Comparison of ENCODE assay signal across 10 mouse cellular contexts in genomic region chr1:63367697-63368376, GRCm38 (mm10).
DNase-seq lines count a peak whose midpoint lies in the region; ATAC-seq and TF ChIP-seq lines count a peak whose summit lies in the region.
"Had no signal": no experiment of that assay in that cellular context is flagged by ENCODE, and none has a peak within 500 bp of the region (broad histone marks: within the 10 kb centered on the region; RNA-seq: fewer than 3 reads in every experiment).

No protein-coding gene starts in this region.

- no peaks in the 10 kb centered on the region for H3K9me3 ChIP-seq in forebrain, embryonic 13.5 days (replicated peaks)
- no peaks in the 10 kb centered on the region for H3K9me3 ChIP-seq in midbrain, postnatal 0 days (ENCODE audit: low read length)
- H3K9me3 ChIP-seq: embryonic facial prominence, embryonic 12.5 days had no signal

- peaks cover 8% of the 10 kb centered on the region for H3K4me1 ChIP-seq in forebrain, embryonic 13.5 days
- H3K4me1 ChIP-seq in midbrain, postnatal 0 days (ENCODE audit: insufficient read depth, low read length): no peaks in the 10 kb centered on the region
- H3K4me1 ChIP-seq: embryonic facial prominence, embryonic 12.5 days had no signal

- TF ChIP-seq CTCF in brain, embryonic 14.5 days (IDR thresholded peaks at IDR 0.05; ENCODE audit: borderline replicate concordance, extremely low read depth, insufficient read depth, insufficient read length): no peak
- no peak for TF ChIP-seq CTCF in midbrain, postnatal 0 days (IDR thresholded peaks at IDR 0.05)

- H3K4me3 ChIP-seq in forebrain, embryonic 13.5 days: no peak overlapping the region
- H3K4me3 ChIP-seq in midbrain, postnatal 0 days (ENCODE audit: low read depth, low read length): no peak overlapping the region
- H3K4me3 ChIP-seq: embryonic facial prominence, embryonic 12.5 days had no signal

- H3K36me3 ChIP-seq in forebrain, embryonic 13.5 days (ENCODE audit: poor library complexity, severe bottlenecking): no peaks in the 10 kb centered on the region
- H3K36me3 ChIP-seq in midbrain, postnatal 0 days (ENCODE audit: insufficient read depth, low read length): no peaks in the 10 kb centered on the region
- H3K36me3 ChIP-seq: embryonic facial prominence, embryonic 12.5 days had no signal

- peak; percentile 87 for ATAC-seq in forebrain, embryonic 13.5 days
- ATAC-seq in midbrain, postnatal 0 days (ENCODE audit: low FRiP score): peak; percentile 89

- peak overlapping the region; percentile 49 for H3K27ac ChIP-seq in forebrain, embryonic 13.5 days
- peak overlapping the region; percentile 63 for H3K27ac ChIP-seq in midbrain, postnatal 0 days (ENCODE audit: low read depth, low read length)
- H3K27ac ChIP-seq: embryonic facial prominence, embryonic 12.5 days had no signal

- peak; percentile 95 for DNase-seq in brain, embryonic 14.5 days (ENCODE audit: low read depth)
- DNase-seq in layer of hippocampus, adult 8-10 months (ENCODE audit: low spot score in 2 of 2): peak; percentile 37 to 59
- peak; percentile 92 for DNase-seq in midbrain, postnatal 0 days (ENCODE audit: low spot score)
- no peak for DNase-seq in lung, postnatal 36 days
- no peak for DNase-seq in testis, postnatal 10 days (ENCODE audit: low spot score)
- DNase-seq in thymus, postnatal 4 days: no peak
- DNase-seq in kidney, postnatal 10 days: no peak
- DNase-seq: kidney, postnatal 25 days had no signal

- no peaks in the 10 kb centered on the region for H3K27me3 ChIP-seq in forebrain, embryonic 13.5 days
- no peaks in the 10 kb centered on the region for H3K27me3 ChIP-seq in midbrain, postnatal 0 days (ENCODE audit: insufficient read depth, low read length)
- H3K27me3 ChIP-seq: embryonic facial prominence, embryonic 12.5 days had no signal

- whole genome bisulfite sequencing in forebrain, embryonic 13.5 days: 15% methylated on average over 5 of the region's 5 CpGs
- WGBS in midbrain, postnatal 0 days: 10% methylated on average over 5 of the region's 5 CpGs

- no peak overlapping the region for H3K9ac ChIP-seq in forebrain, embryonic 13.5 days
- no peak overlapping the region for H3K9ac ChIP-seq in midbrain, postnatal 0 days (replicated peaks; ENCODE audit: low read length, poor library complexity, severe bottlenecking)
- H3K9ac ChIP-seq: embryonic facial prominence, embryonic 12.5 days had no signal

- TF ChIP-seq POLR2A in brain, embryonic 14.5 days (IDR thresholded peaks at IDR 0.05; ENCODE audit: borderline replicate concordance, extremely low read depth, insufficient read depth, insufficient read length, poor library complexity, severe bottlenecking): no peak

- H3K4me2 ChIP-seq in forebrain, embryonic 13.5 days: peak overlapping the region; percentile 30
- peak overlapping the region; percentile 18; the same call in 1 of the 2 replicates for H3K4me2 ChIP-seq in midbrain, postnatal 0 days (ENCODE audit: low read depth, low read length, poor library complexity, severe bottlenecking)
- H3K4me2 ChIP-seq: embryonic facial prominence, embryonic 12.5 days had no signal

Comparison
In these comparisons a context has a peak if more than half of its experiments do, and no peak if none do; other contexts are left out.
1. DNase-seq: peak in brain, embryonic 14.5 days (single experiment), layer of hippocampus, adult 8-10 months (2 of 2) and midbrain, postnatal 0 days (single experiment); none in lung, postnatal 36 days (single experiment), testis, postnatal 10 days (single experiment), thymus, postnatal 4 days (single experiment) and kidney, postnatal 10 days (single experiment).